Mouse (Mus musculus): Measurements from ENCODE around the gene Vti1a. TPM values are rescaled to one million over a fixed set of nuclear protein-coding genes. Genes with fewer than 3 reads are reported as not detected.
A peak's percentile ranks its signal among the peaks of the same experiment; 100 is the strongest.

The Vti1a gene
- total and polyA plus RNA-seq, 3 experiments: 7.7 to 33.2 (median 33.0) TPM

DNA sequence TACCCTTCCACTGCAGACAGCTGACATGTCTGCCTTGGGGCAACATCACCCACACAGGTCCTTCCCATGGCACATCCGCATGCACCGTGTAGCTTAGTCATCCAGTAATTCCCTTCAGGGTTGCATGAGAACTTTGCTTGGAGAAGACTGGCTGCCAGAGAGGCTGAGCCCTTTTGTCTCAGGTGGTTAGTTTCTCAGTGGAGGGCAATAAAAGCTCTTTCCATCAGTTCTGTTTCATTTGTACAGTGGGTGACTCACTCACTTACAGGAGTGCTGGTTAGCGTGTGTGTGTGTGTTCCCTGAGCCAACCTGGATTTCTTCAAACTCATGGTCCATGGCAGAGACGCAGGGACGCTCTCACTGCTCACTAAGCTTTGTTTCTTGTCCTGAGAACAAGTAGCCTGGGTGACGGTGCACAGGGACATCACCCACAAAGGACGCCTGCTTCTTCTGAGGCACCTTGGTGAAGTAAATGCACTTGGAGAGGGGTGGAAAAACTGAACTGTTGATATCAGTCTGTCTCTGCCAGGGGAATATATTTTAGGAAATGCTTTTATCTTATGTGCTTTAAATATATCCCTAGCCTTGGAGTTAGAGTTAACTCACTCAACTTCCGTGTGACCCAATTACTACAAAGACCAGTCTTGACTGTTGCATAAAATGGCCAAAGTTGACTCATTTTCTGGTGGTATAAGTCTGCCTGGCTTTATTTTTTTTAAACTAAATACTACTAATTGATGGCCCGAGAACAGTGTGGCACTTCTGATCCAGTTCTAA lies 254.6 kb downstream of the Vti1a start:
- no peak for ATAC-seq (ENCODE audit: extremely low read depth, insufficient number of reproducible peaks, low FRiP score, poor library complexity, severe bottlenecking)
- Histone ChIP-seq H3K36me3 (replicated peaks) (peaks cover 65% of the 10 kb centered on the region), H3K27me3 (ENCODE audit: insufficient read depth, low read length) (no peaks in the 10 kb centered on the region), H3K4me3 (ENCODE audit: low read depth, low read length) (no peak overlapping the region), H3K9me3 (replicated peaks) (no peaks in the 10 kb centered on the region), H3K4me1 (ENCODE audit: insufficient read depth, low read depth, low read length) (peaks cover 26% of the 10 kb centered on the region)
- DNase-seq (ENCODE audit: low spot score): no peak
- no peak for TF ChIP-seq TAL1 (conservative IDR thresholded peaks at IDR 0.05; ENCODE audit: low read depth, low read length)
- TF ChIP-seq GATA1 (IDR thresholded peaks at IDR 0.05; ENCODE audit: borderline replicate concordance, low read length): no peak
- no peak for TF ChIP-seq CTCF (IDR thresholded peaks at IDR 0.05; ENCODE audit: low read depth, low read length)
- TF ChIP-seq POLR2AphosphoS5 (IDR thresholded peaks at IDR 0.05; ENCODE audit: insufficient replicate concordance, low read depth, low read length): no peak
- no peak for TF ChIP-seq GATA2 (IDR thresholded peaks at IDR 0.05; ENCODE audit: borderline replicate concordance, low read depth, low read length)

DNA sequence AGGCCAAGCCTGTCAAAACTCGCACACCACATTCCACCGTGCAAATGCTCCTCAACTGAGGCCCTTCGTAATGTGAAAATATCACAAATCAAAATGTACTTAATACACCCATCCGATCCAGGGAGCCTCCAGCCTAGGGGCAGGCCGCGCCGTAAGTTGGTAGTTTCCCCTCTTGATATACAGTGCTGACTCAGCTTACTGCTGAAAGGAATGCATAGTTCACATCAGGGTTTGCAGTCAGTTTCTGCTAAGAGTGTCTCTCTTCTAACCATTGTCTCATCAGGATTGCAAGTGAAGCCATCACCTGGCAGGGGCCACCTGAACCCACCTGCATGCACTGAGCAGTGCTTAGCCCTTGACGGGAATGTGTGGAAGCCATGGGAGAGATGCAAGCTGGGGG lies 255.4 kb downstream of the Vti1a start:
- DNase-seq (ENCODE audit: low spot score): no peak
- no peak for ATAC-seq (ENCODE audit: extremely low read depth, insufficient number of reproducible peaks, low FRiP score, poor library complexity, severe bottlenecking)
- Histone ChIP-seq H3K4me3 (ENCODE audit: low read depth, low read length) (no peak overlapping the region), H3K27me3 (ENCODE audit: insufficient read depth, low read length) (no peaks in the 10 kb centered on the region), H3K36me3 (replicated peaks) (peaks cover 62% of the 10 kb centered on the region), H3K4me1 (ENCODE audit: insufficient read depth, low read depth, low read length) (peaks cover 20% of the 10 kb centered on the region), H3K9me3 (replicated peaks) (no peaks in the 10 kb centered on the region)
- no peak for TF ChIP-seq CTCF (IDR thresholded peaks at IDR 0.05; ENCODE audit: low read depth, low read length)
- no peak for TF ChIP-seq POLR2AphosphoS5 (IDR thresholded peaks at IDR 0.05; ENCODE audit: insufficient replicate concordance, low read depth, low read length)
- TF ChIP-seq GATA2 (IDR thresholded peaks at IDR 0.05; ENCODE audit: borderline replicate concordance, low read depth, low read length): no peak
- no peak for TF ChIP-seq TAL1 (conservative IDR thresholded peaks at IDR 0.05; ENCODE audit: low read depth, low read length)
- TF ChIP-seq GATA1 (IDR thresholded peaks at IDR 0.05; ENCODE audit: borderline replicate concordance, low read length): no peak

DNA sequence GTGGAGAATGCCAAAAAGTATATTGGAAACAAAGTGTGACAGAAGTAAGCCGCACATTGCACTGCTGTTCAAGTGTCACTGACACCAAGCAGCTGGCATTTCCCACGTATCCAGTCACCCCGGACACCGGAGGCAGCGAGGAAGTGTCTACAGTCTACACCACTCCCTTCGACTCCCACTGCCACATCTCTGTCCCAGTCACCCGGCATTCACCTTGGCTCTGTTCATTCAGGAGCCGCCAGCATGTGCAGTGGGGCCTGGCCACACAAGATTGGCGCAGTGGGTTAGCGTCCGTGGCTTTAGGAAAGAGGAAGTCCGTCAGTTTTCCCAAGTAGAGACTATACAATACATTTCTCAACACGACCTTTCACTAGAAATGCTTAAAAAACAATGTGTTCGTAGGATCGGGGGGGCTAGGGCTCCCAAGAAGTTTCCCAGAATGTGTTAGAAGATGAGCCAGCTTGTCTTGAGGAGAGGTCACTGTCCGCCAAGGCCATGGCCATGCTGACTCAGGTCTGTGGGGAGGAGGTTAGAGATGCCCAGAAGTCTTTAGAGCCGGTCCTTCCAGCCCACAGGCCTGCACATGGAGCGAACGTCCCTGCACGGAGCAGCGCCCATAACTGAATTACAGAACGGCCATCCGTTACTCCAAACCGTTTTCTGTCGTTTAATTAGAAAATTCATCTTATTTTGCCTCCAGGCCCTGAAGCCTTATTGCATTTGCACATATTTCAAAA lies 261.4 kb downstream of the Vti1a start:
- Histone ChIP-seq H3K27me3 (ENCODE audit: insufficient read depth, low read length) (no peaks in the 10 kb centered on the region), H3K36me3 (replicated peaks) (peaks cover 61% of the 10 kb centered on the region), H3K4me1 (ENCODE audit: insufficient read depth, low read depth, low read length) (peaks cover 28% of the 10 kb centered on the region), H3K4me3 (ENCODE audit: low read depth, low read length) (peak overlapping the region; percentile 44; the same call in 1 of the 2 replicates), H3K9me3 (replicated peaks) (no peaks in the 10 kb centered on the region)
- TF ChIP-seq CTCF (IDR thresholded peaks at IDR 0.05; ENCODE audit: low read depth, low read length) (no peak), TAL1 (conservative IDR thresholded peaks at IDR 0.05; ENCODE audit: low read depth, low read length) (no peak), POLR2AphosphoS5 (IDR thresholded peaks at IDR 0.05; ENCODE audit: insufficient replicate concordance, low read depth, low read length) (no peak), GATA2 (IDR thresholded peaks at IDR 0.05; ENCODE audit: borderline replicate concordance, low read depth, low read length) (no peak), GATA1 (IDR thresholded peaks at IDR 0.05; ENCODE audit: borderline replicate concordance, low read length) (no peak)
- DNase-seq (ENCODE audit: low spot score) (peak; percentile 18), ATAC-seq (ENCODE audit: extremely low read depth, insufficient number of reproducible peaks, low FRiP score, poor library complexity, severe bottlenecking) (no peak; the same call in 1 of the 2 replicates)

DNA sequence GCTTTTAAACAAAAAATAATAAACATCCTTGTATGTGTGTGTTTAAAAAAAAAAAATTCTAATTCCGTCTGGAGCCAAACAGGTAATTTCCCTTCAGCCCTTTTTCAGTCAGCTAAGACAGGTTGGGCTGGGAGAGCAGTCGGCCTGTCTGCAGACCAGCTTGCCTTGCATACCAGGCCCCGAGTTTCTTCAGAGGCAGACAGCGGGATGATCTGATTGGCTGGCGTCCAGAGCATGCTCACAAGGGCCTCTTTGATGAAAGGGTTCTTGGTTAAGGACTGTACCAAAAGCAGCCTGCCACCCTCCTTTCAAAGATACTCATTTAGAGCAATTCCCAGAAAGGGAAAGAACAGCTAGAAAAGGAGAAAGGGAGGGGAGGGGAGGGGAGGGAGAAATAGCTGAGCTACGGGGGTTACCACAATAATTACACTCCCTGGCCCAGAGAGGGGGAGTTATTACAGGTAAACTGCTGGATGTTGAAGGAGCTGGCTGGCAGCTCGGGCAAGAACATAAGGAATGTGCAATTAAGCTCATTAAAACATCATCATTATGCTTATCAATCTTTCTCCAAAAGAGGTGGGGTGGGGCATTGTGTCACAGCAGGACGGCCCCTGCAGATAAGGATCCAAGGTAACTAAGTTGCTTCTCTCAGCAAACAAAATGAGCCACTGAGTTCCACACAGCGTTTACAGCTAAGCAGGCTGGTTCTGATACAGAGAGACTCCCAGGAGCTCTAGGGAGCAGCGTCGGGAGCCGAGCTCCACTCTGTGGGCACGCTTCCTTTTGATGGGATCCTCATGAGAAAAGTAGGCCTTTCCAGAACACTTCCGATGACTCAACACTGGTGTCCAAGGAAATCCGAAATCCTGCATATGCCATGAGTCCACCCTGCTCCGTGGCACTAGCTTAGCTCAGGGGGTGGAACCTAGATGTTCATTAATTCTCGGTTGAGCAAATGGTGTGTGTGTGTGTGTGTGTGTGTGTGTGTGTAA lies 262.3 kb downstream of the Vti1a start:
- no peak for ATAC-seq (ENCODE audit: extremely low read depth, insufficient number of reproducible peaks, low FRiP score, poor library complexity, severe bottlenecking)
- DNase-seq (ENCODE audit: low spot score): peak; percentile 30
- TF ChIP-seq GATA2 (IDR thresholded peaks at IDR 0.05; ENCODE audit: borderline replicate concordance, low read depth, low read length): no peak
- no peak for TF ChIP-seq CTCF (IDR thresholded peaks at IDR 0.05; ENCODE audit: low read depth, low read length)
- no peak for TF ChIP-seq GATA1 (IDR thresholded peaks at IDR 0.05; ENCODE audit: borderline replicate concordance, low read length)
- no peak for TF ChIP-seq POLR2AphosphoS5 (IDR thresholded peaks at IDR 0.05; ENCODE audit: insufficient replicate concordance, low read depth, low read length)
- no peak for TF ChIP-seq TAL1 (conservative IDR thresholded peaks at IDR 0.05; ENCODE audit: low read depth, low read length)

DNA sequence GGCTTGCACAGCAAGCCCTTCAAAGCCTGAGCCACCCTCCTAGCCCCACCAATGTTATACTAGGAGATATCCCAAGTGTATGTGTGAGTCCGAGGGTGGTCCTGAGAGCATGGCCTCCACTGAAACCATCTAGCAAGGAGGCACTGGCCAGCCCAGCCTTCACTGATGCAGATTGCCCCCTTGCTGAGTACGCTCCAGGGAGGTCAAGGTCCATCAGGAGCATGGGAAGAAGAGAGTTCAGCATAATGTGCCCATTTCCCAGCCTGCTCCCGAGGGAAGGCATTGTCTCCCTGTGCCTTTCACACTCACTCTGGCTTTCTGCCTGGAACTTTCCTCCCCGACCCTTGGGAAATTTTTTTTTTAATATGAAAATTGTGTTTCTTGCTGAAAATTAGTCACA lies 263.2 kb downstream of the Vti1a start:
- H3K4me3 ChIP-seq (ENCODE audit: low read depth, low read length): no peak overlapping the region
- H3K9me3 ChIP-seq (replicated peaks): no peaks in the 10 kb centered on the region
- peaks cover 28% of the 10 kb centered on the region for H3K4me1 ChIP-seq (ENCODE audit: insufficient read depth, low read depth, low read length)
- no peaks in the 10 kb centered on the region for H3K27me3 ChIP-seq (ENCODE audit: insufficient read depth, low read length)
- no peak for TF ChIP-seq POLR2AphosphoS5 (IDR thresholded peaks at IDR 0.05; ENCODE audit: insufficient replicate concordance, low read depth, low read length)
- no peak for TF ChIP-seq CTCF (IDR thresholded peaks at IDR 0.05; ENCODE audit: low read depth, low read length)
- TF ChIP-seq GATA1 (IDR thresholded peaks at IDR 0.05; ENCODE audit: borderline replicate concordance, low read length): no peak
- no peak for TF ChIP-seq GATA2 (IDR thresholded peaks at IDR 0.05; ENCODE audit: borderline replicate concordance, low read depth, low read length)
- TF ChIP-seq TAL1 (conservative IDR thresholded peaks at IDR 0.05; ENCODE audit: low read depth, low read length): no peak
- no peak for ATAC-seq (ENCODE audit: extremely low read depth, insufficient number of reproducible peaks, low FRiP score, poor library complexity, severe bottlenecking)
- peaks cover 54% of the 10 kb centered on the region for H3K36me3 ChIP-seq (replicated peaks)
- no peak for DNase-seq (ENCODE audit: low spot score)

More for the DNA sequence above, 262.3 kb downstream of the Vti1a start:
- Histone ChIP-seq H3K4me1 (ENCODE audit: insufficient read depth, low read depth, low read length) (peaks cover 28% of the 10 kb centered on the region), H3K9me3 (replicated peaks) (no peaks in the 10 kb centered on the region), H3K4me3 (ENCODE audit: low read depth, low read length) (no peak overlapping the region), H3K36me3 (replicated peaks) (peaks cover 57% of the 10 kb centered on the region), H3K27me3 (ENCODE audit: insufficient read depth, low read length) (no peaks in the 10 kb centered on the region)
